Mouse (Mus musculus): Measurements from ENCODE around the gene Usp6nl. TPM values are rescaled to one million over a fixed set of nuclear protein-coding genes. Genes with fewer than 3 reads are reported as not detected.

Gene Usp6nl
- total and polyA plus RNA-seq, 3 experiments, result 2.0 to 6.6 (median 6.5) TPM

DNA sequence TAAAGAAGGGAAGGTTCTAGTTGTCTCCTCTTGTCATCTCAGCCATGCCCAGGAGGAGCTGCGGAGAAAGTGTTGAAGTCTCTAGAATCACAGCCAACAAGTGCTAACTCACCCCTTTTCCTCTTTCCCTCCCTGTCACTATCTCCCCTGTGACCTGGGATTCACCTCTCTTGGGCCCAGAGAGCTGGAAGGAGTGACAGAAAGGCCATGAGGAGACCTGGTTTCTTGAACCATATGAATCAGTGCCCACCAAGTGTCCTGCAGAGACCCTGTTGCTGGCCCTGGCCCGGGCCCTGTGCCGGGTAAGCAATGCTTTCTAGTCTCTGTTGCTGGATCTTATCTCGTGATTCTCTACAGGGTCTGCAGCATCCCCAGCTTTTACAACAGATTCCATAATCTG lies 155.4 kb downstream of the Usp6nl start:
- peaks cover 19% of the 10 kb centered on the region for H3K4me1 ChIP-seq (ENCODE audit: control insufficient read depth, insufficient read depth, low read length)
- H3K79me2 ChIP-seq (replicated peaks; ENCODE audit: control insufficient read depth, insufficient read depth, low read length), result no peaks in the 10 kb centered on the region
- no peaks in the 10 kb centered on the region for H3K27me3 ChIP-seq (ENCODE audit: control insufficient read depth, insufficient read depth, low read length)
- peak overlapping the region; percentile 91 for H3K27ac ChIP-seq
- H3K36me3 ChIP-seq (ENCODE audit: control insufficient read depth, insufficient read depth, low read length), result no peaks in the 10 kb centered on the region
- TF ChIP-seq POLR2A (IDR thresholded peaks at IDR 0.05; ENCODE audit: insufficient read depth, low read depth, low read length), result no peak
- TF ChIP-seq EP300 (IDR thresholded peaks at IDR 0.05; ENCODE audit: insufficient read depth, low read depth, low read length), result no peak
- no peak overlapping the region for H3K4me3 ChIP-seq
- WGBS, result 53% methylated on average over 4 of the region's 4 CpGs
- no peak for DNase-seq
- no peak overlapping the region for H3K9ac ChIP-seq (ENCODE audit: low read depth, low read length)
- intact Hi-C loops (cut with DNase I), result no loop called here

DNA sequence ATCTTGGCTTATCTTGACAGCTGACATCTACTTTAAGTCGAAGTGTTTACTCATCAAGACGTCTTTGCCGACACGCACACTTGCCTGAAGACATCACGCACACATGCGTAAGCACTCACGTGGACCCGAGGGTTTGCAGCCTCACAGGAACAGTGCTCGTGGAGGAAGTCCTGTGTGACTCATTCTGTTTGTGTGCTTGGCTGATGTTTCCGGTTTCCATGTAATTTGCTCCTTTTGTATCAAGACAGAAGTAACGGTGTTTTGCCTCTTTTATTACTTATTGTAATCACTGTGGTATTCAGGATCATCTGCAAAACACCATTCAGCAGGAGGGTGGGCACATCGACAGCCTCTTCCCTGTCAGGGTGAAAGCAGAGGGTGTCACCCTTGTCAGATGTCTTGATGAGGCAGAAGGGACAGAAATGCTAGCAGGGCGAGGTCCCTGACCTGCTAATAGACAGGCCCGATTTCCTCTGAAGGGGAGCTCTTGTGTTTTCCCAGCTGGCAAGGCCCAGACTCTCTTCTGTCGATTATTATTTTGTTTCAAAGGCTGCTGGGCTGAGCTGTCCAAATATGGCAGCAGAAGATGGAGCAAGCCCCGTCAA lies 156.0 kb downstream of the Usp6nl start:
- no peak for TF ChIP-seq CTCF (IDR thresholded peaks at IDR 0.05)
- TF ChIP-seq POLR2A (IDR thresholded peaks at IDR 0.05; ENCODE audit: insufficient read depth, low read depth, low read length), result 0 out of 2 replicates have a peak, but pooled peaks have one; percentile 38
- TF ChIP-seq EP300 (IDR thresholded peaks at IDR 0.05; ENCODE audit: insufficient read depth, low read depth, low read length), result peak; percentile 92; the same call in 1 of the 2 replicates
- Histone ChIP-seq H3K36me3 (ENCODE audit: control insufficient read depth, insufficient read depth, low read length) (no peaks in the 10 kb centered on the region), H3K27me3 (ENCODE audit: control insufficient read depth, insufficient read depth, low read length) (no peaks in the 10 kb centered on the region), H3K4me3 (no peak overlapping the region), H3K79me2 (replicated peaks; ENCODE audit: control insufficient read depth, insufficient read depth, low read length) (no peaks in the 10 kb centered on the region), H3K9ac (ENCODE audit: low read depth, low read length) (no peak overlapping the region), H3K4me1 (ENCODE audit: control insufficient read depth, insufficient read depth, low read length) (peaks cover 23% of the 10 kb centered on the region), H3K27ac (peak overlapping the region; percentile 91)
- WGBS, result 21% methylated on average over 16 of the region's 16 CpGs
- peak; percentile 56 to 74 for DNase-seq
- intact Hi-C loops (cut with DNase I), result no loop called here

- WGBS, result 10% methylated on average over 13 of the region's 13 CpGs
- H3K27ac ChIP-seq, result peak overlapping the region; percentile 91
- no peak overlapping the region for H3K4me3 ChIP-seq
- H3K4me1 ChIP-seq (ENCODE audit: control insufficient read depth, insufficient read depth, low read length), result peaks cover 27% of the 10 kb centered on the region
- H3K79me2 ChIP-seq (replicated peaks; ENCODE audit: control insufficient read depth, insufficient read depth, low read length), result no peaks in the 10 kb centered on the region
- no peaks in the 10 kb centered on the region for H3K36me3 ChIP-seq (ENCODE audit: control insufficient read depth, insufficient read depth, low read length)
- DNase-seq, result peak; percentile 82 to 85
- TF ChIP-seq CTCF (IDR thresholded peaks at IDR 0.05) (peak; percentile 52), EP300 (IDR thresholded peaks at IDR 0.05; ENCODE audit: insufficient read depth, low read depth, low read length) (peak; percentile 53; the same call in 1 of the 2 replicates), POLR2A (IDR thresholded peaks at IDR 0.05; ENCODE audit: insufficient read depth, low read depth, low read length) (no peak)
- intact Hi-C loops (cut with DNase I), result no loop called here
- H3K27me3 ChIP-seq (ENCODE audit: control insufficient read depth, insufficient read depth, low read length), result no peaks in the 10 kb centered on the region
- no peak overlapping the region for H3K9ac ChIP-seq (ENCODE audit: low read depth, low read length)
Observed at GRCm38 (mm10) chr2:6478966-6479391, 156.5 kb downstream of the Usp6nl start.

DNA sequence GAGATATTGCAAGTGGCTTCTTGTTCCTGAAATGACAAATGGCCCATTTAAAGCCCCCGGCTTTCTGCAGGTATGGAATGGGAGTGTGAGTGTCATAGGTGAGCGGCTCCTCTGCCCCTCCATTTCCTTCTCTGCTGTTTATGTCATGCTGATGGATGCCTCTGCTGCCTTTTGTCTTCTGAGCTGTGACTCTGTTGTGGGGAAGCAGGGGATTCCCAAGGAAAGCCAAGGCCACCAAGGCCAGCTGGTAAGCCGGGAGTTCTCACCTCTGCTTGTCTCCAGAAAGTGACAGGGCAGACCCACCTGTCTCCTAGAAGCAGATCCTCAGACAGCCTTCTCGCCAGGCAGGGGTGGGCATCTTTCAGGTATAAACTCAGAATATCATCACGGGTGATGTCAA lies 157.2 kb downstream of the Usp6nl start:
- 73% methylated on average over 5 of the region's 5 CpGs for WGBS
- H3K9ac ChIP-seq (ENCODE audit: low read depth, low read length), result no peak overlapping the region
- intact Hi-C loops (cut with DNase I), result loop anchor here (5.0 kb wide), 1 partner anchor 63 kb away; no protein-coding TSS in a partner anchor
- no peak for DNase-seq
- no peaks in the 10 kb centered on the region for H3K79me2 ChIP-seq (replicated peaks; ENCODE audit: control insufficient read depth, insufficient read depth, low read length)
- TF ChIP-seq EP300 (IDR thresholded peaks at IDR 0.05; ENCODE audit: insufficient read depth, low read depth, low read length), result no peak
- no peak for TF ChIP-seq CTCF (IDR thresholded peaks at IDR 0.05)
- TF ChIP-seq POLR2A (IDR thresholded peaks at IDR 0.05; ENCODE audit: insufficient read depth, low read depth, low read length), result no peak
- peaks cover 28% of the 10 kb centered on the region for H3K4me1 ChIP-seq (ENCODE audit: control insufficient read depth, insufficient read depth, low read length)
- H3K4me3 ChIP-seq, result no peak overlapping the region
- H3K36me3 ChIP-seq (ENCODE audit: control insufficient read depth, insufficient read depth, low read length), result no peaks in the 10 kb centered on the region
- H3K27ac ChIP-seq, result peak overlapping the region; percentile 60
- H3K27me3 ChIP-seq (ENCODE audit: control insufficient read depth, insufficient read depth, low read length), result no peaks in the 10 kb centered on the region

DNA sequence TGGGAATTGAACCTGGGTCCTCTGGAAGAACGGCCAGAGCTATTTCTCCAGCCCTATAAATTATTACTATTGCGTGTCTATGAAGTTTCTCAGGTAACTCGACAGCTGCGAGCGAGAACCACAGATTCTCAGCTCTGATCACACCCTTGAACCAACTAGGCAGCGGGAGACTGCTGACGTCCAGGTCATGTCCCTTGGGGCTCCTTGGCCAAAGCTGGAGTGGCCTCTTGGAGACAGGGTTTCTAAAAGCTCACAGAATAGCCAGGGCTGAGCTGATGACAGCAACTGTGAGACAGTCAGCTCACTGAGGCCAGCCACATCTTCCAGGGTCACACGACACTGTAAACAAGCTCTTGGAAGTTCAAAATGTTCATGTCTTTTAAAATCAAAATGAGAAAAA lies 159.5 kb downstream of the Usp6nl start:
- intact Hi-C loops (cut with DNase I), result loop anchor here (5.0 kb wide), 1 partner anchor 60 kb away; no protein-coding TSS in a partner anchor
- no peak for DNase-seq
- WGBS, result 92% methylated on average over 8 of the region's 8 CpGs
- no peak overlapping the region for H3K27ac ChIP-seq
- H3K36me3 ChIP-seq (ENCODE audit: control insufficient read depth, insufficient read depth, low read length), result no peaks in the 10 kb centered on the region
- no peak for TF ChIP-seq CTCF (IDR thresholded peaks at IDR 0.05)
- no peak for TF ChIP-seq POLR2A (IDR thresholded peaks at IDR 0.05; ENCODE audit: insufficient read depth, low read depth, low read length)
- no peak for TF ChIP-seq EP300 (IDR thresholded peaks at IDR 0.05; ENCODE audit: insufficient read depth, low read depth, low read length)
- H3K4me1 ChIP-seq (ENCODE audit: control insufficient read depth, insufficient read depth, low read length), result peaks cover 28% of the 10 kb centered on the region
- no peak overlapping the region for H3K9ac ChIP-seq (ENCODE audit: low read depth, low read length)
- H3K79me2 ChIP-seq (replicated peaks; ENCODE audit: control insufficient read depth, insufficient read depth, low read length), result no peaks in the 10 kb centered on the region
- H3K4me3 ChIP-seq, result no peak overlapping the region
- H3K27me3 ChIP-seq (ENCODE audit: control insufficient read depth, insufficient read depth, low read length), result no peaks in the 10 kb centered on the region

DNA sequence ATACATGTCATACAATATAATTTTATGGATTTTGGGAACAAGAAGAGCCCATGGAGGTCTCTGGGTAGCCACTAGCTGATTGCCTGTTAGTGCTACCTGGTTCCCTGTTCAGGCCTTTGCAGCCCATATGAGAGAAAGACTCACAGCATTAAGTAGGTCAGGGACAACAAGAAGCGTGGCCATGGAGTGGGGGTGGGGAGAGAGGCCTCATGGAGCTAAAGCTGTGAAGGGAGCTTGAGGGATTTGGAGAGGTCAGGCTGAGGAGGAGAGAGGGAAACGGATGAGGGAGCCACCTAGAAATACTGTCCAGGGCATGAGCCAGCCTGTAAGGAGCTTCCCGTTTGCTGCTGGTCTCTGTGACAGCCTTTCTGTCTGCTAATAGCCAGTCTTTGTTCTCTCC lies 159.9 kb downstream of the Usp6nl start:
- Histone ChIP-seq H3K4me1 (ENCODE audit: control insufficient read depth, insufficient read depth, low read length) (peaks cover 27% of the 10 kb centered on the region), H3K36me3 (ENCODE audit: control insufficient read depth, insufficient read depth, low read length) (no peaks in the 10 kb centered on the region), H3K27ac (no peak overlapping the region), H3K79me2 (replicated peaks; ENCODE audit: control insufficient read depth, insufficient read depth, low read length) (no peaks in the 10 kb centered on the region), H3K4me3 (no peak overlapping the region), H3K27me3 (ENCODE audit: control insufficient read depth, insufficient read depth, low read length) (no peaks in the 10 kb centered on the region), H3K9ac (ENCODE audit: low read depth, low read length) (no peak overlapping the region)
- WGBS, result 52% methylated on average over 3 of the region's 3 CpGs
- DNase-seq, result no peak
- TF ChIP-seq EP300 (IDR thresholded peaks at IDR 0.05; ENCODE audit: insufficient read depth, low read depth, low read length) (no peak), POLR2A (IDR thresholded peaks at IDR 0.05; ENCODE audit: insufficient read depth, low read depth, low read length) (no peak), CTCF (IDR thresholded peaks at IDR 0.05) (no peak)
- intact Hi-C loops (cut with DNase I), result loop anchor here (5.0 kb wide), 1 partner anchor 60 kb away; no protein-coding TSS in a partner anchor

Data from heart, adult 2 months (tissue).